Mouse (Mus musculus): ENCODE results near the gene Prr5l.

Gene Prr5l

GRCm38 (mm10) chr2:101823821-101824220 is 59.0 kb downstream of the Prr5l start:
- DNase-seq (ENCODE audit: low read depth in 1 of 2, low spot score in 2 of 2) = no peak

- DNase-seq (ENCODE audit: low read depth in 1 of 2, low spot score in 2 of 2) = no peak
Measured at GRCm38 (mm10) chr2:101822785-101823184, 60.0 kb downstream of the Prr5l start.

GRCm38 (mm10) chr2:101820816-101821215 is 62.0 kb downstream of the Prr5l start:
- DNase-seq (ENCODE audit: low read depth in 1 of 2, low spot score in 2 of 2) = no peak

- DNase-seq (ENCODE audit: low read depth in 1 of 2, low spot score in 2 of 2) = no peak
Measured at GRCm38 (mm10) chr2:101818986-101819764, 63.7 kb downstream of the Prr5l start.

GRCm38 (mm10) chr2:101816646-101817308 is 66.0 kb downstream of the Prr5l start:
- DNase-seq (ENCODE audit: low read depth in 1 of 2, low spot score in 2 of 2) = no peak

GRCm38 (mm10) chr2:101815250-101815934 is 67.4 kb downstream of the Prr5l start:
- peak; percentile 23 to 55 for DNase-seq (ENCODE audit: low read depth in 1 of 2, low spot score in 2 of 2)

GRCm38 (mm10) chr2:101814272-101814625 is 68.6 kb downstream of the Prr5l start:
- DNase-seq (ENCODE audit: low read depth in 1 of 2, low spot score in 2 of 2) = no peak

- DNase-seq (ENCODE audit: low read depth in 1 of 2, low spot score in 2 of 2) = no peak
Measured at GRCm38 (mm10) chr2:101813581-101814271, 69.1 kb downstream of the Prr5l start.

GRCm38 (mm10) chr2:101811925-101812324 is 70.9 kb downstream of the Prr5l start:
- no peak for DNase-seq (ENCODE audit: low read depth in 1 of 2, low spot score in 2 of 2)

- no peak for DNase-seq (ENCODE audit: low read depth in 1 of 2, low spot score in 2 of 2)
Measured at GRCm38 (mm10) chr2:101810774-101811173, 72.1 kb downstream of the Prr5l start.

- no peak for DNase-seq (ENCODE audit: low read depth in 1 of 2, low spot score in 2 of 2)
Measured at GRCm38 (mm10) chr2:101809640-101810305, 73.1 kb downstream of the Prr5l start.

- no peak for DNase-seq (ENCODE audit: low read depth in 1 of 2, low spot score in 2 of 2)
Measured at GRCm38 (mm10) chr2:101807756-101808155, 75.1 kb downstream of the Prr5l start.

- DNase-seq (ENCODE audit: low read depth in 1 of 2, low spot score in 2 of 2) = no peak
Measured at GRCm38 (mm10) chr2:101802240-101802639, 80.6 kb downstream of the Prr5l start.

- no peak for DNase-seq (ENCODE audit: low read depth in 1 of 2, low spot score in 2 of 2)
Measured at GRCm38 (mm10) chr2:101797901-101798250, 85.0 kb downstream of the Prr5l start.

GRCm38 (mm10) chr2:101797166-101797900 is 85.5 kb downstream of the Prr5l start:
- peak in 1 of 2 experiments; percentile 10 for DNase-seq (ENCODE audit: low read depth in 1 of 2, low spot score in 2 of 2)

- DNase-seq (ENCODE audit: low read depth in 1 of 2, low spot score in 2 of 2) = peak in 1 of 2 experiments; percentile 80
Measured at GRCm38 (mm10) chr2:101796287-101797115, 86.3 kb downstream of the Prr5l start.

GRCm38 (mm10) chr2:101792130-101792529 is 90.7 kb downstream of the Prr5l start:
- DNase-seq (ENCODE audit: low read depth in 1 of 2, low spot score in 2 of 2) = no peak

- peak in 1 of 2 experiments; percentile 33 for DNase-seq (ENCODE audit: low read depth in 1 of 2, low spot score in 2 of 2)
Measured at GRCm38 (mm10) chr2:101783255-101783654, 99.6 kb downstream of the Prr5l start.

GRCm38 (mm10) chr2:101781357-101781777 is 101.5 kb downstream of the Prr5l start:
- peak in 1 of 2 experiments; percentile 38 for DNase-seq (ENCODE audit: low read depth in 1 of 2, low spot score in 2 of 2)
